22 mouse cellular contexts compared by ENCODE assay signal in the genomic region with DNA sequence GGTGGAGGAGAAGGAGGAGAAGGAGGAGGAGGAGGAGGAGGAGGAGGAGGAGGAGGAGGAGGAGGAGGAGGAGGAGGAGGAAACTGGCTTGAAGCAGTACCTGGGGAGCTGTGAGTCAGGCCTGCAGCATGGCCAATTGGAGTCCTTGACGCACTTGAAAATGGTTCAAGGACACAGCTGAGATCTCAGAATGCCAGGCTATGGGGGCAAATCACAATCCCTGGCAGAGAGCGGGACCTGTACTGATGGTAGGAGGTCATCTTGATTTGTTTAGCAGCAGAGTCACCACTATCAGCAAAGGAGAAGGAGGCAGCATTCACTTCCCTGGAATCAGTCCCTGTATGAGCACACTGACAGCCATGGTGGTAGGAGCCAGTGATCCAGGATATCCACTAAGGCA.
"Had no signal": no experiment of that assay in that cellular context is flagged by ENCODE, and none has a peak within 500 bp of the region (broad histone marks: within the 10 kb centered on the region; RNA-seq: fewer than 3 reads in every experiment).

No protein-coding gene starts in this region.

- H3K27ac ChIP-seq: heart, adult 2 months; heart, embryonic 13.5 days; heart, embryonic 15.5 days; hindbrain, embryonic 13.5 days; hindbrain, embryonic 15.5 days; hindbrain, postnatal 0 days; layer of hippocampus, adult 2 months; left cerebral cortex, adult 2 months; limb, embryonic 13.5 days; limb, embryonic 15.5 days; liver, embryonic 12.5 days; liver, embryonic 14.5 days had no signal

- H3K36me3 ChIP-seq: heart, embryonic 13.5 days; heart, embryonic 15.5 days; hindbrain, embryonic 13.5 days; hindbrain, embryonic 15.5 days; limb, embryonic 13.5 days; limb, embryonic 15.5 days; liver, embryonic 12.5 days had no signal

- DNase-seq: gastrocnemius, postnatal 14 days; gastrocnemius, postnatal 36 days; heart, adult 2 months; heart, postnatal 14 days; heart, postnatal 36 days; kidney, adult 11 months; kidney, adult 8-10 months; kidney, postnatal 10 days; kidney, postnatal 25 days; kidney, postnatal 4 days; left cerebral cortex, postnatal 4 days had no signal

- H3K4me1 ChIP-seq: heart, embryonic 13.5 days; heart, embryonic 15.5 days; hindbrain, embryonic 13.5 days; hindbrain, embryonic 15.5 days; limb, embryonic 13.5 days; limb, embryonic 15.5 days; liver, embryonic 12.5 days had no signal

- H3K27me3 ChIP-seq: heart, embryonic 13.5 days; heart, embryonic 15.5 days; hindbrain, embryonic 13.5 days; limb, embryonic 13.5 days; limb, embryonic 15.5 days; liver, embryonic 12.5 days had no signal

- H3K4me3 ChIP-seq: heart, adult 2 months; heart, embryonic 13.5 days; heart, embryonic 15.5 days; hindbrain, embryonic 13.5 days; hindbrain, embryonic 15.5 days; layer of hippocampus, adult 2 months; left cerebral cortex, adult 2 months; limb, embryonic 13.5 days; limb, embryonic 15.5 days; liver, embryonic 12.5 days had no signal
